Mouse (Mus musculus): ENCODE measurements around the gene Il3ra. TPM values are rescaled to one million over a fixed set of nuclear protein-coding genes. Genes with fewer than 3 reads are reported as not detected.

Il3ra gene
- polyA plus RNA-seq, 1 experiment from 2014 or later, result 2.7 TPM

DNA sequence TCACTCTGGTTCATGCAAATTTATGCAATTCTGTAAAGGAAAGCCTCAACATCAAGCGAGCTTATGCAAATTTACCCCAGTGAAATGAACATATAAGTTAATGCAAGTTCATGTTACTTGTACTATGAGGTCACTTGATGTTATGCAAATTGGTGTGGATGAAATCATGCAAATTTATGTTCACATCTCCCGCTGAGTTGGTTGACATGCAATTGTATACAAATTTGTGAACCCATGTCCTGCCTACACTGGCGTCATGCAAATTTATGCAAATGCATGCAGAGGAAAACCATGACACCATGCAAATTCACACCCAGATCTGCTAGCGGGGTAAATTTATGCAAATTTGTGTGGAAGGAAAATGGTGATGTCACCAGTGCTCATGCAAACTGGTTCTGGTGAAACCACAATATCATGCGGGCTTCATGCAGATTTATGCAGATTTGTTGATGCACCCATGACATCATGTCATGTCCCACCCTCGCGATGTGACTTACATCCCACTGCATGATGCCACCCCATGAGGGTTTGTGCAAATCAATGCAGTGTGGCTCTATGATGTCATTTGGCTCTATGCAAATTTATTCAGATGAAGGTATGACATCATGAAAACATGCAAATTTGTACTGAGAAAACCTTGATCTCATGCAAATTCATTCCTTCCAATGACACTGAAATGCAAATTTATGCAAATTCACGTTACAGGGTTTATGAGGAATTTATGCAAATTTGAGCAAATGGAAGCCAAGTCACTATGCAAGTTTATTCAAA is 7.8 kb downstream of the Il3ra start:
- H3K27ac ChIP-seq (ENCODE audit: low read length), result no peak overlapping the region
- H3K27me3 ChIP-seq (ENCODE audit: control insufficient read depth, insufficient read depth, low read depth, low read length), result no peaks in the 10 kb centered on the region
- no peak overlapping the region for H3K9ac ChIP-seq (ENCODE audit: low read depth, low read length)
- H3K36me3 ChIP-seq (ENCODE audit: control insufficient read depth, insufficient read depth, low read length), result 0 out of 2 replicates have a peak, but pooled peaks cover 3% of the 10 kb centered on the region
- H3K4me1 ChIP-seq (ENCODE audit: control insufficient read depth, insufficient read depth, low read length), result no peaks in the 10 kb centered on the region
- ATAC-seq, result peak; percentile 19; the same call in 1 of the 2 replicates
- no peak overlapping the region for H3K4me3 ChIP-seq (ENCODE audit: low read depth, low read length)
- WGBS, result 83% methylated on average over 8 of the region's 8 CpGs
- no peak overlapping the region for H3K4me2 ChIP-seq (ENCODE audit: low read length)
- peaks cover 20% of the 10 kb centered on the region; the same call in 1 of the 2 replicates for H3K9me3 ChIP-seq (replicated peaks; ENCODE audit: control insufficient read depth, low read length, poor library complexity, severe bottlenecking)

GRCm38 (mm10) chr14:14354511-14355359 is 8.7 kb downstream of the Il3ra start:
- Histone ChIP-seq H3K4me3 (ENCODE audit: low read depth, low read length) (no peak overlapping the region), H3K9ac (ENCODE audit: low read depth, low read length) (no peak overlapping the region), H3K9me3 (replicated peaks; ENCODE audit: control insufficient read depth, low read length, poor library complexity, severe bottlenecking) (peaks cover 13% of the 10 kb centered on the region; the same call in 1 of the 2 replicates), H3K36me3 (ENCODE audit: control insufficient read depth, insufficient read depth, low read length) (0 out of 2 replicates have a peak, but pooled peaks cover 3% of the 10 kb centered on the region), H3K4me2 (ENCODE audit: low read length) (no peak overlapping the region), H3K27me3 (ENCODE audit: control insufficient read depth, insufficient read depth, low read depth, low read length) (no peaks in the 10 kb centered on the region), H3K4me1 (ENCODE audit: control insufficient read depth, insufficient read depth, low read length) (no peaks in the 10 kb centered on the region), H3K27ac (ENCODE audit: low read length) (no peak overlapping the region)
- ATAC-seq, result peak; percentile 19; the same call in 1 of the 2 replicates
- 74% methylated on average over 13 of the region's 13 CpGs for WGBS

- peaks cover 9% of the 10 kb centered on the region; the same call in 1 of the 2 replicates for H3K9me3 ChIP-seq (replicated peaks; ENCODE audit: control insufficient read depth, low read length, poor library complexity, severe bottlenecking)
- H3K4me2 ChIP-seq (ENCODE audit: low read length), result no peak overlapping the region
- no peak overlapping the region for H3K27ac ChIP-seq (ENCODE audit: low read length)
- H3K9ac ChIP-seq (ENCODE audit: low read depth, low read length), result no peak overlapping the region
- no peaks in the 10 kb centered on the region for H3K36me3 ChIP-seq (ENCODE audit: control insufficient read depth, insufficient read depth, low read length)
- H3K4me3 ChIP-seq (ENCODE audit: low read depth, low read length), result no peak overlapping the region
- 0 out of 2 replicates have a peak, but pooled peaks have one; percentile 10 for ATAC-seq
- no peaks in the 10 kb centered on the region for H3K4me1 ChIP-seq (ENCODE audit: control insufficient read depth, insufficient read depth, low read length)
- H3K27me3 ChIP-seq (ENCODE audit: control insufficient read depth, insufficient read depth, low read depth, low read length), result no peaks in the 10 kb centered on the region
- 94% methylated on average over 8 of the region's 8 CpGs for WGBS
Observed at GRCm38 (mm10) chr14:14355360-14355646, 9.2 kb downstream of the Il3ra start.

DNA sequence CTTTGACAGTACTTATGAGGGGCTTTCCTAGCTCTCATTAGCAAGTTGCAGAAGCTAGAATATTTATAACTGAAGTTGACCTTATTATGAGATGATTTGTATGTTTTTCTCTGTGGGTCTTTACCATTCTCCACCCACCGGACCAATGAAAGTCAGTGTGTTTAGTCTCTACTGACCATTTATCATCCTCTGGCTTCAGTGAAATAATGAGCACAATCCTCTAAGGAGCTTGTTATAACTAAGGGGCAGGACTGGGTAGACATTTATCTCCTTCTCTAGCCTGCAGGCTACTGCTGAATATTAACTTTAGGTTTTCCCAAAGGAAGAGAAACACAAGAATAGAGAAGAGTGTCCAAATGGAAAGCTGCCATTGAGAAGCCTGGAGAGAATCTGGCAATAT is 49.5 kb downstream of the Il3ra start:
- Histone ChIP-seq H3K36me3 (ENCODE audit: control insufficient read depth, insufficient read depth, low read length) (no peaks in the 10 kb centered on the region), H3K9me3 (replicated peaks; ENCODE audit: control insufficient read depth, low read length, poor library complexity, severe bottlenecking) (0 out of 2 replicates have a peak, but pooled peaks cover 2% of the 10 kb centered on the region), H3K27me3 (ENCODE audit: control insufficient read depth, insufficient read depth, low read depth, low read length) (no peaks in the 10 kb centered on the region), H3K4me2 (ENCODE audit: low read length) (no peak overlapping the region), H3K9ac (ENCODE audit: low read depth, low read length) (no peak overlapping the region), H3K4me3 (ENCODE audit: low read depth, low read length) (no peak overlapping the region), H3K4me1 (ENCODE audit: control insufficient read depth, insufficient read depth, low read length) (no peaks in the 10 kb centered on the region), H3K27ac (ENCODE audit: low read length) (no peak overlapping the region)
- 92% methylated on average over 1 of the region's 1 CpGs for WGBS
- ATAC-seq, result peak; percentile 64; the same call in 1 of the 2 replicates

- Histone ChIP-seq H3K9ac (ENCODE audit: low read depth, low read length) (no peak within 1 kb of the TSS), H3K4me2 (ENCODE audit: low read length) (no peak within 1 kb of the TSS), H3K27ac (ENCODE audit: low read length) (no peak within 1 kb of the TSS), H3K36me3 (ENCODE audit: control insufficient read depth, insufficient read depth, low read length) (no peaks in the 10 kb centered on the region), H3K9me3 (replicated peaks; ENCODE audit: control insufficient read depth, low read length, poor library complexity, severe bottlenecking) (0 out of 2 replicates have a peak, but pooled peaks cover 2% of the 10 kb centered on the region), H3K27me3 (ENCODE audit: control insufficient read depth, insufficient read depth, low read depth, low read length) (no peaks in the 10 kb centered on the region), H3K4me1 (ENCODE audit: control insufficient read depth, insufficient read depth, low read length) (no peaks in the 10 kb centered on the region), H3K4me3 (ENCODE audit: low read depth, low read length) (no peak within 1 kb of the TSS)
- 85% methylated on average over 2 of the region's 2 CpGs for whole genome bisulfite sequencing
- ATAC-seq, result no peak
Observed at GRCm38 (mm10) chr14:14400998-14401397, 54.9 kb downstream of the Il3ra start, which contains the start of gene Olfr721-ps1. TSS of gene Olfr721-ps1 (plus strand) at chr14:14401298.

Other genes with a start within 250 kb of the Il3ra start
- 250 and 259 TPM in 2 replicates for gene Psmd6, start 225.3 kb upstream of the Il3ra start, polyA plus RNA-seq (2015; fragmentation: Nextera tagmentation; extraction: Ambion mirVana)
- gene Olfr720, start 159.4 kb upstream of the Il3ra start, polyA plus RNA-seq (2015; fragmentation: Nextera tagmentation; extraction: Ambion mirVana), result not detected in 2 replicates
- 0.22 TPM in 1 of 2 replicates, not detected in the other for gene Olfr31, start 23.4 kb upstream of the Il3ra start, polyA plus RNA-seq (2015; fragmentation: Nextera tagmentation; extraction: Ambion mirVana)
- not detected in 2 replicates for gene Olfr721-ps1, start 55.0 kb downstream of the Il3ra start, polyA plus RNA-seq (2015; fragmentation: Nextera tagmentation; extraction: Ambion mirVana)